Mouse (Mus musculus) R1 (cell line): ENCODE data around the gene Gm21083.
"Not testable (repeated sequence)": the region's sequence is repeated elsewhere in the genome, so short reads cannot be mapped to it uniquely, and the experiment has no call there.

Source experiments
- DNase-seq: peaks from one replicate; pipeline ENCODE4 v3.0.0-alpha.2; 2018; ENCODE audit warnings: low read depth, low spot score

The Gm21083 gene

DNA sequence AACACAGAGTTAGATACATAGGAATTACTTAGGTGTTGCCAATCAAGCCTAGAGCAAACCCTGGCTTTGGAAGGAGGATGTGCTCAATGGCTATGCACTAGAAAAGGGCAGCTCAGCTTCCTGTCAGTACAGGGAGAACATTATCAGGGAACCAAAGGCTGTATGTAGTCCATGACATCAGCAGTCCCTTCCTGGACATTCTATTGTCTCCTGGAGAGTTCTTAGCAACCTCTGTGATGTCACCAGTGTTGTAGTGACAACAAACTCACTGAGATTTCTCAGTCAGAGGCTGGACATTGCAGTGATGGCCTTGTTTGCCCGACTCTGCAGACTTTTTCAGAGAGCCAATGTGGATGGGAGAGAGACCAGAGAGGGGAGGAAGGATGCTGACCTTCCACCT is at the start of gene Gm21083:
Gm21083 (plus strand) TSS at position 301 of the 400 bp plus-strand sequence.
- not testable (repeated sequence) for DNase-seq

DNA sequence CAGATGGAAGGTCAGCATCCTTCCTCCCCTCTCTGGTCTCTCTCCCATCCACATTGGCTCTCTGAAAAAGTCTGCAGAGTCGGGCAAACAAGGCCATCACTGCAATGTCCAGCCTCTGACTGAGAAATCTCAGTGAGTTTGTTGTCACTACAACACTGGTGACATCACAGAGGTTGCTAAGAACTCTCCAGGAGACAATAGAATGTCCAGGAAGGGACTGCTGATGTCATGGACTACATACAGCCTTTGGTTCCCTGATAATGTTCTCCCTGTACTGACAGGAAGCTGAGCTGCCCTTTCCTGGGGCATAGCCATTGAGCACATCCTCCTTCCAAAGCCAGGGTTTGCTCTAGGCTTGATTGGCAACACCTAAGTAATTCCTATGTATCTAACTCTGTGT is 48.0 kb upstream of the Gm21083 start, which contains the start of gene Gm21190:
Gm21190 (minus strand) TSS at position 101 of the 400 bp plus-strand sequence.
- DNase-seq, result not testable (repeated sequence)

DNA sequence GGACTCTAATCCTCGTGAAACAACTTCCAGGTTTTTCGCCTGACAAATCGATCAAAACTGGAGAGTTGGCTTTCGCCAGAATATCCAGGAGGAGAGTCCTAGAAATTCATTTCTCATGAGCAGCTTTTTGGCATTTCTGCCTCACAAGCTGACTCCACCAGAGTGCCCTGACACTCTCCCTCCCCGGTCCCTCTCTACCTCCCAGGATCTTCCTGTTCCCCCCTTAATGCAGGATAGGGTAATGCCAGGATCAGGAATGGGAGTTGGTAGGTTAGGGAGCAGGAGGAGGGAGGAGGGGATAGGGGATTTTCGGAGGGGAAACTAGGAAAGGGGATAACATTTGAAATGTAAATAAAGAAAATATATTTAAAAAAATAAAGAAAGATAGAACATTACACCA is 28.5 kb upstream of the Gm21083 start:
- not testable (repeated sequence) for DNase-seq

DNA sequence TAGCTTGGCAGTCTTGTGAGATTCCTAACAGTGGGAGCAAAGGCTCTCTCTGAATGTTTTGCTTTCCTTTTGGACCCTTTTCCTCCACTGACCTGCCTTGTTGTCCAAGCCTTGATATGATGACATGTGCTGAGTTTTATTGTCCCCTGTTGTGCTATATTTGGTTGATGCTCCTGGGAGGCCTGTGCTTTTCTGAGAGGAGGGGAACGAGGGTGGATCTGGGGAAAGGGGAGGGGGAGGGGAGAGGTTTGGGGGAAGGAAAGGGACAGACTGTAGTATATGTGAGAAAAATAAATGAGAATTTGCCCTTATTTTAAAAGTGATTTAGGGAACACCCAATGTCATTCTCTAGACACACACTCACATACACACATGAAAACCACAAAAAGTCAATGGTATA is 28.0 kb upstream of the Gm21083 start:
- DNase-seq, result not testable (repeated sequence)

DNA sequence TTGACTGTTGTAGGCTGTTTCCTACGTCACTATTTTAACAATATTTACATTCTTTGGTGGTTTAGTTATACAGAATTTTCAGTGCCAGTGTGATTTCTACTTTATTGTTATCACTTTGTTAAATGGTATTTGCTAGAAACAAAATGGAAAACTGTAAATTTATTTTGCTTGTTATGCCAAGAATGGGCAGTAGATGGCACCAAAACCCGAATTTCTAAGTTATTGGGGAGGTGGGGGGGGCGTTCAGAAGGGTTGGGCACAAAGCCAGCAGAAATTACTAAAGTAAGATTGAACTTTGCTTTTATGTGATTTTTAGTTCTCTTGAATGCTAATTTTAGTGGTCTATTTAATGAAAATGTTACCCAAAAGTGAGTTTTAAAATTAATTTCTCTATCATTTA is 27.5 kb upstream of the Gm21083 start:
- not testable (repeated sequence) for DNase-seq

DNA sequence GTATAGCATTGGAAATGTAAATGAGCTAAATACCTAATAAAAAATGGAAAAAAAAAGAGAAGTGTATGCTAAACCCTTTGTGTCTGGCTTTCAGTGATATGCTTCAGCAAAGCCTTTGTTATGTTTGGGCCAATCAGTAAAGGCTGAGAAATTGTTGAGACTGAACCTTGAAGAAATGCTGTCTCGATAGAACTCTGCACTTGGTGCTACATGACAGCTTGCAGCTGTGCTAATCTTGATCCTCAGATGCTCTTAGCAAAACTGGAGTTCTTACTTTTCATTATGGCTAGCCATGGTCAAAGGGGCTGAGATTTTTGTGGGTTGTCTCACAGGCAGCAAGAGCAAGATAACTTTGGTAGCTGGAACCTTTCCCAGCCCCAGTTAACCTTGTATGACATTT is 18.5 kb upstream of the Gm21083 start:
- not testable (repeated sequence) for DNase-seq

DNA sequence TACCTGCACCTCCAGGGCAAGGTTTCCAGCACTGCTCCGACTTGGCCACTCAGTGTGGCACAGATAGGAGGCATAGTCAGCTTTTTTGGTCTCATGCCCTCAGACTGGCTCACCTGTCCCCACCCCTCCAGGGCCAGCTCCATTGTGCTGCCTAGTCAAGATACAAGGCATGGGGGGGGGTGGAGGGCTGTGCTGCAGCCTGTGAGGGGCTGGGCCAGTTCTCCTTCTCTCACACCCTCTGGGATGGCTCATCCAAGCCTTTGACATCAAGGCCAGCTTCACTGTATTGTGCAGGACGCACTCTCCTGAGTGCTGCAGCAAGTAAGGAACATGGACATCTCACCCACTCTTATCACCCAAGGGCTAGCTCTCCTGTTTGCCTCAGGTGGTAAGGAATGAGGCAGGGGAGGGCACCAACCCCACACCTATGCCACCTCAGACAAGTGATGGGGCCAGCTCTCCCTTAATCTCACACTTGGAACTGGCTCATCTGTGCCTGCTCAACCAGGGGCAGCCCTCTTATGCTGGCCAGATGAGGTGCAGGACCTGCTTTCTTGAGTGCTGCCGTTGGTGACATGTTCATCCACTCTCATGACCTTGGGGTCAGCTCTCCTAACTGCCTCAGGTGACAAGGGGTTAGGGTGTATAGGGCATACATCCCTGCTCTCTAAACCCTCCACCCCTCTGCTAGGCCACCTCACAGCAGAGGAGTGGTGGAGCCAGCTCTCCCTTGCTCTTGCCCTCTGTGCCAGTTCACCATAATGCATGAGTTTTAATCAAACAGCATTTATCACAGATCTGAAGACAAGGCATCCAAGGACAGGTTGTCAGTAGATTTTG is 15.5 kb upstream of the Gm21083 start:
- not testable (repeated sequence) for DNase-seq

DNA sequence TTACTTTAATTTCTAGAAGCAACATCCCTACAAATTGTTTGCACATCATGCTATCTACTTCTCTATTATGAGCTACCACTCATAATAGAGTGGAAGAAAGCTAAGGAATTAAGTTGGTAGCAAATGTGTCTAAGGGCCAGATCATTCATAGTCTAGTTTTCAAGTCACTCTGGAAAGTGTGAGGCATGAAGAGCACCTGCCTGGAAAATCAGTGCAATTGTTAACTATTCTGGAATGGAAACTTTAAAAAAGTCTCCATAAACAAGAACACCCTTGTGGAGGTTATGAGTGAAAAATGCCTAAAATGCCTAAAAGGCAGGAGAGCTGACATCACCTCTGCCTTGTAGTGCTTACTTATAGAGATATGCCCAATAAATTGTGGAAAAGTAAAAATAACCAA is 3.4 kb upstream of the Gm21083 start:
- DNase-seq, result not testable (repeated sequence)

DNA sequence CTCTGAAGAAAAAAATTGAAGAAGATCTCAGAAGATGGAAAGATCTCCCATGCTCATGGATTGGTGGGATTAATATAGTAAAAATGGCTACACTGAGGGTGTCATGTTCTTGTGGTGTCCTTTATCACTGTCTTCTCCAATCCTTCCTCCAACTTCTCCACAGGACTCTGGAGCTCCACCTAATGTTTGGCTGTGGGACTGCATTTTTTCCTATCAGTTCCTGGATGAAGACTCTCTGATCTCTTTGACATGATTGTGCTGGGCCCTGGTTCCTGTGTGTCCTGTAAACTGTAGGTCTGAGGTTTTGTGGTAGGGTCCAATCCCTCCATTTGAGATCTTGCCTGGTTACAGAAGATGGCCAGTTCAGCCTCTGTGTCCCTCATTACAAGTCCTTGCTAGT is 9.2 kb downstream of the Gm21083 start:
- DNase-seq, result peak; percentile 26

DNA sequence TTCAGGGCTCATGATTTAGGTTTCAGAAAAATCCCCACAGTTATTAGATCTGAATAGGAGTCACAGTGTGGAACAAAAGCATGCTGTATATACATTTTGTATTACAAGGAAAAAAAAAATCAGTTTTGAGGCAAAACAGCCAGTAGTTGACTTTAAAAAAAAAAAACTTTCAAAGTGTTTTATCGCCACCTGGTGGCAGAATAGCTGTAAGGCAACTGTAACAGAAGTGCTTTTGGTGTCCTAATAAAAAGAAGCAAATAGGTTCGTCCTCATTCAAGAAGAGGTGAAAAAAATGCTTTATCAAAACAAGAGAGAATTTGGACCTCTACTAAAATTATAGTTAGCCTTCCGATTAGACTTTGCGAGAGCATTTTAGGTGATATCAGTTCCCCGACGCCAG is 11.2 kb downstream of the Gm21083 start:
- DNase-seq, result peak; percentile 41

DNA sequence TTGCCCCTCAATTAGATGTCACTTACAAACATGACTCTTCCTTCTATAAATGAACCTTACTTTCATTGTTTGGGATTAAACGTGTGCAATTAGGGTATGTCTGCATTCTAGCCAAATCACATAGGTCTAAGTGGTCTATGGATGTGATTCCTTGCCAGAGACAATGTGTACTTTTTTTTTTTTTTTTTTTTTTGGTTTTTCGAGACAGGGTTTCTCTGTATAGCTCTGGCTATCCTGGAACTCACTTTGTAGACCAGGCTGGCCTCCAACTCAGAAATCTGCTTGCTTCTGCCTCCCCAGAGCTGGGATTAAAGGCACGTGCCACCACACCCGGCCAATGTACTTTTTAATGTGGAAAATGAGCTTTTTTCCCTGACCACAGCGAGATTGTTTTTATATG is 13.5 kb downstream of the Gm21083 start:
- not testable (repeated sequence) for DNase-seq

DNA sequence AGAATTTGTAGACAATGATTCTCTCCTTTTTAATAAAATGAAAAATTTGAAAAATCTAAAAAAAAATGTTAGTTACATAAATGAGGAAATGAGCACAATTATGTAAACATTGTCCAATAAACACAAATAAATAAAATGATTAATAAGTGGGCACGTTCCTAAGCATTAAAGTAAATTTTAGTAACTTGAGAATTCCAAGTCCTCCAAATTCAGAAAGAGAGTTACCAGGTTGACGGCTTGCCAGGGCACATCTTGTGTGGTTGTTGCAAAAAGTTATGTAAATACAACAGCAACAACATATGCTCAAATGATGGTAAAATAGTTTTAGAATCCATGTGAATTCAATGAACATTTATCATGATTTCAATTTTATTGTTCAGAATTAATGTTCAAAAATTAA is 14.4 kb downstream of the Gm21083 start:
- DNase-seq, result not testable (repeated sequence)

DNA sequence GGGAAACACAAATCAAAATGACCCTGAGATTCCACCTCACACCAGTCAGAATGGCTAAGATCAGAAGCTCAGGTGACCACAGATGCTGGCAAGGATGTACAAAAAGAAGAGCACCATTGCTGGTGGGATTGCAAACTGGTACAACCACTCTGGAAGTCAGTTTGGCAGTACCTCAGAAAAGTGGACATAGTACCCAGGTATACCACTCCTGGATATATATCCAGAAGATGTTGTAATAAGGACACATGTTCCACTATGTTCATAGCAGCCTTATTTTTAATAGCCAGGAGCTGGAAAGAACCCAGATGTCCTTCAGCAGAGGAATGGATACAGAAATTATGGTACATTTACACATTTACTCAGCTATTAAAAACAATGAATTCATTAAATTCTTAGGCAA is 21.7 kb downstream of the Gm21083 start:
- DNase-seq, result not testable (repeated sequence)

DNA sequence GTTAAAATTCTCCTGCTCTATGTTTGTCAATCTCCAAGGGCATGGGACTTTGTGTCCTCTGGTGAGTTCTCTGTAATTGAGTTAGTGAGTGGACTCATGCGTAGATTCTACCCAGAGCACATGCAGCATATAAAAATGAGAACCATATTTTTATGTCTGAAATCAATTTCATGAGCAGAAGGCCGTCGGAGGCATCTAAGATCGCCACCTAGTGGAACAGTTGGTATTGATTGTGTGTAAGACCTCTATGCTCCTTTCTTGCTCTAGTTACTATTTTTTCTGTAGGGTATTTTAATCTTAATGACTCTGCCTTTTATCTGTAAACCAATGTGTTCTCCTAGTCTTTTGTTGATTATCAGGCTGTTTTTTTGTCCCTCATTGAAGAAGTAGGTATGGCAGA is 23.2 kb downstream of the Gm21083 start:
- peak; percentile 32 for DNase-seq

DNA sequence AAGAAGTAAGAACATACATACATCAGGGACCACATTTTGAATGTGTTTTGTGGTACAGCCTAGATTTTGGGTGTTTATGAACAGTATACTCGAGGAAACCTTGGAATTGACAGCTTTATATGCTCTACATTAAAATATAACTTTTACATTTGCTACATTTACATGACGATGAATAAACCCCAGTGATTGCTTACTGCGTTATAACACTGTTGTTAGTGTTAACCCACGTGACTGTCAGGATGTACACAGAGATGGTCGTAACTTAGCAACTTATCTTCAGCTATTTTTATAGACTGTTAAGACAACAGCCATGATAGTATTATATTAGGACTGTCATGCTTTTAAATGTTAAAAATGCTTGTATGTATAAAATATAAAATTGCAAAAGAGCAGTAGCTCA is 24.3 kb downstream of the Gm21083 start:
- DNase-seq, result not testable (repeated sequence)

DNA sequence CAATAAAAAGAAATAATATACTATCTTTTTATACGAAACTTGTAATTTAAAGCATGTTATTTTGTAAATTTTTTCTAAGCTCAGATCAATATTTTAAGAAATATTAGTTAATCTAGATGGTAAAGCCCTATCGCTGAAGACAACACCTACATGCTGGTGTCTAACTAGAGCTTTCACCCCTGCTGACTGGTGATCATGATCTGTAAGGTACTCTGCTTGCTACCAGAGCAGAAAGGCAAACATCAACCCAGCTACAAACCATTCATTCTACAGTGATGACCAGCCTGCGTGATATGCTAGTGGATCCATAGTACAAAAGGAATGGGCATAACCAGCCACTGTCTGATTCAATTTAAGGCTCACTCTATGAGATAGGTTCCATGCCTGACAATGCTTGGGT is 24.8 kb downstream of the Gm21083 start:
- not testable (repeated sequence) for DNase-seq

DNA sequence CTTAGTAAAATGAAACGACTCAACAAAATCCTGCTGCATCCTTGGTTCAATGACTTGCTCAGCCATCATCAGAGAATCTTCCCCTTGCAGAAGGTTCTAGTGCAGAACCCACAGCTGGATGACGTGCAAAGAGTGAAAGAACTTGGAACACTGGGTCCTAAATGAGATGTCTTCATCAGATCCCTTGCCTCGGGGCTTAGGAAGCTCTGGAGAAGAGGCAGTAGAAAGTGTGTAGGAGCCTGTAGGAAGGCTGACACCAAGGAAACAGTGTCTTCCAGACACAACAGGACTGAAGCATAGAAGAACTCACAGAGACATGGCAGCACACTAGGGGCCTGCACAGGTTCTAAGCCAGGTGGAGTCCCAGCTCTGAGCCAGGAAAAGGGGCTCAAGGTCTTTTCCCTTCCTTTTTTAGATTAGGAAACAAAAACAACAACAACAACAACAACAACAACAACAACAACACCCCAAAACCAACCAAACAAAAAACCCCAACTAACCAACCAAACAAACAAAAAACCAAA is 25.4 kb downstream of the Gm21083 start:
- peak; percentile 7 for DNase-seq

DNA sequence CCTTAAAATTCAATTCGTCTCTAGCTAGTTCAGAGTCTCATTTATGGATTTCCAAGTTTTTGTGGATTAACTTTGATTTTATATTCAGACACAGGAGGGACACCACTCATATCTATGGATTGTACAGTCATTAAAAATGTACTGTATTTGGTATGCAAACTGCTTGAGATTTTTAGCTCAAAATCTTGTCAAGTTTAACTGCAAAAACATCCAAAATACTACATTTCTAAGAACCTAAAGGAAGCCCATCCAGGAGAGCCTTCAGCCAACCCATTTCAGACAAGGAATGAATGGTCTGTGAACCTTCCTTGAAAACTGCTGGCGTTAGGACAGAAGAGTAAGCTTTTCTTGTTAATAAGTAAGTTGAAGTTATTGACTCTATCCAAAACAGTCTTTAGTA is 25.9 kb downstream of the Gm21083 start:
- not testable (repeated sequence) for DNase-seq

DNA sequence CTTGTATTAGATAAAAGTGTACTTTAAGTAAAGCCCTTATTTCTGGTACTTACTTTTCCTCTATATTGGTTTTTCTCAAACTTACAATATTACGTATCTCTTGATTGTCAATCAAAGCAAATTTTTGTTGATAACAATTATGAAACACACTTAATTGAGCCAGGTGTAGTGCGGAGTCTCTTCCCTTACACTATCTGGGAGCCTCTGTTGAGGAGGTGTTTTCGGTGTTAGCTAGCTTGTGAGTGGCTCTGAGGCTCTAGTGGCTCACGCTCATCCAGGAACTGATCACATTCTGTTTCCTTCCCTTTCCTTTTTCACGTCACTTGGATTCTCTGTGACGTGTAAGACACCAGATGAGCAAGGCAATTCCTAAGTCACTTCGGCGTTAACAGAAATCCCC is 26.5 kb downstream of the Gm21083 start:
- DNase-seq, result not testable (repeated sequence)

DNA sequence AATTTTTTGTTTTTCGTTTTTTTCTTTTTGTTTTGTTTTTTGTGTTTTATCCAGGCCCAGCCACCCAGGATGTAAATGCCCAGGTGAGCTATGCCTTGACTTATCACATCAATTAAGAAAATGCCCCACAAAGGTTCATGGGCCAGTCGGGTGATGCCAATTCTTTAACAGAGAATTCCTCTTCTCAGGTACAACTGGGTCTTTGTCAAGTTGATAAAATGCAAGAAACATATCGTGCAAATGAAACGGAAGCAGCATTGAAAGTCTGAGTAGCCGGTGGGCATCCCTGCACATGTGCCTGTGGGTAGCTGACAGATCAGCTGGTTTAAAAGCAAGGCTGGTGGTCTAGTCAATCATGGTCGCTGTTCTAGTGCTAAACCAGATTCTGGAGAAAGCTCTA is 29.5 kb downstream of the Gm21083 start:
- DNase-seq, result not testable (repeated sequence)

DNA sequence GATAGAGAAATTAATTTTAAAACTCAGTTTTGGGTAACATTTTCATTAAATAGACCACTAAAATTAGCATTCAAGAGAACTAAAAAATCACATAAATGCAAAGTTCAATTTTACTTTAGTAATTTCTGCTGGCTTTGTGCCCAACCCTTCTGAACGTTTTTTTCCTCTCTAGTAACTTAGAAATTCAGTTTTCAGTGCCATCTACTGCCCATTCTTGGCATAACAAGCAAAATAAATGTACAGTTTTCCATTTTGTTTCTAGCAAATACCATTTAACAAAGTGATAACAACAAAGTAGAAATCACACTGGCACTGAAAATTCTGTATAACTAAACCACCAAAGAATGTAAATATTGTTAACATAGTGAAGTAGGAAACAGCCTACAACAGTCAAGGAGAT is 33.6 kb downstream of the Gm21083 start:
- peak; percentile 11 for DNase-seq

DNA sequence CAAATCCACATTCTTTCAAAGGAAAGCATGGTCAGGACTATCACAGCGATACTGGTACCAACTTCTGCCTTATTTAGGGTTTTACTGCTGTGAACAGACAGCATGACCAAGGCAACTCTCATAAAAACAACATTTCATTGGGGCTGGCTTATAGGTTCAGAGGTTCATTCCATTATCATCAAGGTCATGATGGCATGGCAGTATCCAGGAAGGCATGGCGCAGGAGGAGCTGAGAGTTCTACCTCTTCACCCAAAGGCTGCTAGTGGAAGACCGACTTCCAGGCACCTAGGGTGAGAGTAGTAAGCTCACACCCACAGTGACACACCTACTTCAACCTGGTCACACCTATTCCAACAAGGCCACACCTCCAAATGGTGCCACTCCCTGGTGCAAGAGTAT is 39.1 kb downstream of the Gm21083 start:
- DNase-seq, result not testable (repeated sequence)

DNA sequence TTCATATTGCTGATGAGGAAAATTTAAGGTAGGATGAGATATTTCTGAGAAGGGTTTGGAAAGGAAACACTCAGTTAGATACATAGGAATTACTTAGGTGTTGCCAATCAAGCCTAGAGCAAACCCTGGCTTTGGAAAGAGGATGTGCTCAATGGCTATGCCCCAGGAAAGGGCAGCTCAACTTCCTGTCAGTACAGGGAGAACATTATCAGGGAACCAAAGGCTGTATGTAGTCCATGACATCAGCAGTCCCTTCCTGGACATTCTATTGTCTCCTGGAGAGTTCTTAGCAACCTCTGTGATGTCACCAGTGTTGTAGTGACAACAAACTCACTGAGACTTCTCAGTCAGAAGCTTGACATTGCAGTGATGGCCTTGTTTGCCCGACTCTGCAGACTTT is 41.6 kb downstream of the Gm21083 start, which contains the start of gene Speer4d:
Speer4d (plus strand) TSS at position 301 of the 400 bp plus-strand sequence.
- not testable (repeated sequence) for DNase-seq
